Mouse (Mus musculus) C2C12 (cell line): ENCODE measurements around the gene Serinc1.

Experiments
- CEBPB ChIP-seq: IDR thresholded peaks from one replicate; pipeline ENCODE4 v1.6.1; 2011; ENCODE audit warnings: low read depth, mild to moderate bottlenecking, control low read depth, moderate library complexity
- CTCF ChIP-seq: IDR thresholded peaks from one replicate; pipeline ENCODE4 v1.5.1; 2011; ENCODE audit not compliant: control insufficient read depth, insufficient read depth, insufficient read length
- MAX ChIP-seq: IDR thresholded peaks from one replicate; pipeline ENCODE4 v1.6.1; 2011; ENCODE audit warnings: mild to moderate bottlenecking, control low read depth
- MYOD1 ChIP-seq: IDR thresholded peaks from one replicate; pipeline ENCODE4 v1.6.1; 2011; ENCODE audit warnings: low read depth; ENCODE audit not compliant: control insufficient read depth, insufficient read length
- USF1 ChIP-seq: IDR thresholded peaks from one replicate; pipeline ENCODE4 v1.6.1; 2011; ENCODE audit warnings: low read depth, mild to moderate bottlenecking, control low read depth, moderate library complexity

- TF ChIP-seq CTCF (no peak), MAX (no peak), MYOD1 (no peak), USF1 (no peak), CEBPB (no peak)
Measured at GRCm38 (mm10) chr10:57499414-57500156, 32.7 kb downstream of the Serinc1 start.
